Mouse (Mus musculus) ES-E14 (cell line): ENCODE measurements around the gene Gm28308. TPM values are rescaled to one million over a fixed set of nuclear protein-coding genes. Genes with fewer than 3 reads are reported as not detected.
A peak's percentile ranks its signal among the peaks of the same experiment; 100 is the strongest.

Source experiments
- DNase-seq: peaks from one replicate; pipeline ENCODE4 v3.0.0-alpha.2; 2013; ENCODE audit warnings: low read depth, low spot score
- H3K27ac ChIP-seq: 2 replicates; pipeline ENCODE4 v1.5.1; 2012; ENCODE audit warnings: low read depth, mild to moderate bottlenecking, low read length, moderate library complexity, mixed read lengths; ENCODE audit not compliant: poor library complexity, insufficient read depth, severe bottlenecking
- H3K36me3 ChIP-seq: 2 replicates; pipeline ENCODE4 v1.6.1; 2012; ENCODE audit warnings: mild to moderate bottlenecking, low read length, moderate library complexity, mixed read lengths; ENCODE audit not compliant: control insufficient read depth, poor library complexity, insufficient read depth, severe bottlenecking
- H3K4me1 ChIP-seq, 2 experiments: fragments of 150-350 bp in 1 of 2; sonication (generic) in 1 of 2; 2 replicates each; pipeline ENCODE4 v1.6.1; 2012; ENCODE audit warnings: low read length in 2 of 2, mild to moderate bottlenecking in 1 of 2, mixed read lengths in 1 of 2; ENCODE audit not compliant: control insufficient read depth in 2 of 2, insufficient read depth in 2 of 2, poor library complexity in 1 of 2
- H3K4me3 ChIP-seq, 2 experiments: fragments of 150-350 bp in 1 of 2; sonication (generic) in 1 of 2; 2 replicates each; pipeline ENCODE4 v1.5.1; 2012; ENCODE audit warnings: low read length in 2 of 2, low read depth in 1 of 2, mild to moderate bottlenecking in 1 of 2, mixed read lengths in 1 of 2; ENCODE audit not compliant: insufficient read depth in 1 of 2, poor library complexity in 1 of 2, severe bottlenecking in 1 of 2
- H3K9ac ChIP-seq: 2 replicates; pipeline ENCODE4 v1.6.1; 2012; ENCODE audit warnings: low read depth, mild to moderate bottlenecking, low read length, mixed read lengths; ENCODE audit not compliant: poor library complexity, insufficient read depth, severe bottlenecking
- H3K9me3 ChIP-seq: fragments of 150-350 bp; sonication (generic); 2 replicates; pipeline ENCODE4 v1.6.1; 2012; ENCODE audit warnings: low read depth, mild to moderate bottlenecking, low read length; ENCODE audit not compliant: control insufficient read depth, insufficient read depth
- CHD2 ChIP-seq: IDR thresholded peaks from 2 replicates; pipeline ENCODE4 v1.6.1; 2014; ENCODE audit warnings: mild to moderate bottlenecking, low read depth, low read length, inconsistent platforms
- HCFC1 ChIP-seq: IDR thresholded peaks from 2 replicates; pipeline ENCODE4 v1.6.1; 2012; ENCODE audit warnings: low read length, inconsistent platforms, borderline replicate concordance; ENCODE audit not compliant: insufficient read depth
- MAFK ChIP-seq: IDR thresholded peaks from 2 replicates; pipeline ENCODE4 v1.6.1; 2014; ENCODE audit warnings: mild to moderate bottlenecking, low read depth, low read length, inconsistent platforms; ENCODE audit not compliant: insufficient read depth
- ZC3H11A ChIP-seq: IDR thresholded peaks from 2 replicates; pipeline ENCODE4 v1.6.1; 2012; ENCODE audit warnings: low read depth, mild to moderate bottlenecking, inconsistent platforms, low read length, borderline replicate concordance
- ZNF384 ChIP-seq: IDR thresholded peaks from 2 replicates; pipeline ENCODE4 v1.6.1; 2012; ENCODE audit warnings: low read depth, low read length, inconsistent platforms
- in situ Hi-C, 2 experiments: fragments of 600-800 bp; cut with MboI; formaldehyde crosslinking; loops; one replicate each; pipeline ENCODE4 v1.15.1; 2025; ENCODE audit warnings: low sequenced_read_pairs in 2 of 2, inconsistent platforms in 1 of 2; ENCODE audit not compliant: unreplicated experiment in 2 of 2
- total RNA-seq: library from RNA; depleted of rRNA; stranded (reverse); fragments of 300-350 nt; gene quantifications from 2 replicates; pipeline ENCODE4 v1.2.3, GENCODE M21; 2012

The Gm28308 gene
- total RNA-seq, 1 experiment: 0.31 TPM

- DNase-seq: no peak
- no peak for TF ChIP-seq ZNF384
- TF ChIP-seq CHD2: no peak
- TF ChIP-seq ZC3H11A: no peak
- no peak for TF ChIP-seq HCFC1
- no peak for TF ChIP-seq MAFK
- Histone ChIP-seq H3K27ac (no peak overlapping the region), H3K9ac (no peak overlapping the region), H3K4me3 (no peak overlapping the region), H3K4me1 (peaks cover 0 to 2% of the 10 kb centered on the region in 2 experiments; a peak in 1 of 4 replicates), H3K36me3 (no peaks in the 10 kb centered on the region), H3K9me3 (no peaks in the 10 kb centered on the region)
- in situ Hi-C loops: no loop called here
Measured at GRCm38 (mm10) chr6:52194690-52195089, 18.4 kb downstream of the Gm28308 start.

- peak overlapping the region; percentile 67 for H3K9ac ChIP-seq
- in situ Hi-C loops: no loop called here
- no peak for DNase-seq
- peaks cover 0 to 2% of the 10 kb centered on the region in 2 experiments; a peak in 1 of 4 replicates for H3K4me1 ChIP-seq
- no peak for TF ChIP-seq MAFK
- TF ChIP-seq ZC3H11A: no peak
- no peak for TF ChIP-seq HCFC1
- TF ChIP-seq CHD2: no peak
- TF ChIP-seq ZNF384: no peak
- peak overlapping the region; percentile 67 to 74 for H3K4me3 ChIP-seq
- no peaks in the 10 kb centered on the region for H3K36me3 ChIP-seq
- H3K27ac ChIP-seq: no peak overlapping the region
- no peaks in the 10 kb centered on the region for H3K9me3 ChIP-seq
Measured at GRCm38 (mm10) chr6:52191860-52192550, 21.1 kb downstream of the Gm28308 start.

GRCm38 (mm10) chr6:52190906-52191810, 22.0 kb downstream of the Gm28308 start, which contains the start of gene Hoxa4:
Gene Hoxa4 (minus strand): TSS chr6:52191753.
- no peak for DNase-seq
- in situ Hi-C loops: no loop called here
- TF ChIP-seq ZC3H11A (no peak), ZNF384 (no peak), CHD2 (no peak), MAFK (no peak), HCFC1 (no peak)
- peak within 1 kb of the TSS; percentile 67 to 74 for H3K4me3 ChIP-seq
- peaks cover 0 to 2% of the 10 kb centered on the region in 2 experiments; a peak in 1 of 4 replicates for H3K4me1 ChIP-seq
- no peaks in the 10 kb centered on the region for H3K36me3 ChIP-seq
- H3K27ac ChIP-seq: no peak within 1 kb of the TSS
- H3K9ac ChIP-seq: peak within 1 kb of the TSS; percentile 67
- H3K9me3 ChIP-seq: no peaks in the 10 kb centered on the region

GRCm38 (mm10) chr6:52190410-52190809, 22.7 kb downstream of the Gm28308 start:
- Histone ChIP-seq H3K27ac (no peak overlapping the region), H3K4me3 (no peak overlapping the region), H3K36me3 (no peaks in the 10 kb centered on the region), H3K9me3 (no peaks in the 10 kb centered on the region), H3K4me1 (peaks cover 0 to 2% of the 10 kb centered on the region in 2 experiments; a peak in 1 of 4 replicates), H3K9ac (no peak overlapping the region)
- in situ Hi-C loops: no loop called here
- no peak for TF ChIP-seq ZNF384
- TF ChIP-seq ZC3H11A: no peak
- DNase-seq: no peak
